Mouse (Mus musculus): ENCODE data around the gene Zfp768. TPM values are rescaled to one million over a fixed set of nuclear protein-coding genes. Genes with fewer than 3 reads are reported as not detected.
A peak's percentile ranks its signal among the peaks of the same experiment; 100 is the strongest.
"Not testable (repeated sequence)": the region's sequence is repeated elsewhere in the genome, so short reads cannot be mapped to it uniquely, and the experiment has no call there.

Gene Zfp768
- total and polyA plus RNA-seq, 2 experiments, result 7.7 to 28.0 TPM

DNA sequence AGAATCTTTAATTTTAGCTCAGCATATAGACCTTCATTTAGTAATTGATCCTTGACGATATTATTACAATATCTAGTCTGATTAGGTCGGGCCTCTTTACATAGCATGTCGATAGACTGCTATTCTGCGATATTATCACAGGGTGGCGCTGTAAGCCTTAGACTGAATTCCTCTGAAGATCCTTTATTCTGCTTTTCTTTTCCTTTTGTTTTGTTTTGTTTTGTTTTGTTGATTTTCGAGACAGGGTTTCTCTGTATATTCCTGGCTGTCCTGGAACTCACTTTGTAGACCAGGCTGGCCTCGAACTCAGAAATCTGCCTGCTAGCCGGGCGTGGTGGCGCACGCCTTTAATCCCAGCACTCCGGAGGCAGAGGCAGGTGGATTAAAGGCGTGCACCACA lies 17.0 kb upstream of the Zfp768 start:
- H3K4me3 ChIP-seq (ENCODE audit: insufficient read depth, low read depth, low read length), result peak overlapping the region; percentile 33; the same call in 1 of the 2 replicates
- not testable (repeated sequence) for H3K27ac ChIP-seq (replicated peaks; ENCODE audit: insufficient read depth, low read depth, low read length); H3K27me3 ChIP-seq (ENCODE audit: control insufficient read depth, insufficient read depth, low read length); H3K36me3 ChIP-seq (ENCODE audit: control insufficient read depth, insufficient read depth, low read length); H3K4me1 ChIP-seq (ENCODE audit: control insufficient read depth, insufficient read depth, low read length); H3K9ac ChIP-seq (ENCODE audit: low read depth, low read length); H3K79me2 ChIP-seq (ENCODE audit: control insufficient read depth, insufficient read depth, low read length)
- 17% methylated on average over 13 of the region's 13 CpGs for WGBS
- 0 out of 2 replicates have a peak, but pooled peaks have one; percentile 32 for TF ChIP-seq CTCF (IDR thresholded peaks at IDR 0.05; ENCODE audit: low read depth, low read length)
- peak; percentile 68 for DNase-seq (ENCODE audit: extremely low read depth, low read depth, low spot score)

DNA sequence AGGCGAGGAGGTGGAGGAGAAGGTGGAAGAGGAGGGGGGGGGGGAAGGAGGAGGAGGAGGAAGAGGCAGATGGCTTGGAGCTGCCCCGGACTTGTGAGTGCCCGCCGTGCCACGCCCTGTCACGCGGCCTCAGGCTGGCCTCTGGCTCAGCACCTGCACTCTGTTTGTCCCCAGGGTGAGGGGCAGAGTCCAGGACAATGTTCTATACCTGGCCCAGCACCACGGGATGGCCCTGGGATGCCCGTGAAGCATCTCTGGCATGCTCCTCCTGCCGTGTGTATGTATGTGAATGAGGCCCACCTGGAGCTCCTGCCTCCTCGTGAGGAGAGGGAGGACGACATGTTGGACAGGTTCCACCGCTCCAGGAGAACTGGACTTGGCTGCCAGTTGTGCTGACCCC lies 16.1 kb upstream of the Zfp768 start:
- 12% methylated on average over 13 of the region's 13 CpGs for WGBS
- Histone ChIP-seq H3K79me2 (ENCODE audit: control insufficient read depth, insufficient read depth, low read length) (no peaks in the 10 kb centered on the region), H3K4me3 (ENCODE audit: insufficient read depth, low read depth, low read length) (no peak overlapping the region), H3K9ac (ENCODE audit: low read depth, low read length) (no peak overlapping the region), H3K27me3 (ENCODE audit: control insufficient read depth, insufficient read depth, low read length) (no peaks in the 10 kb centered on the region), H3K4me1 (ENCODE audit: control insufficient read depth, insufficient read depth, low read length) (peaks cover 5% of the 10 kb centered on the region), H3K36me3 (ENCODE audit: control insufficient read depth, insufficient read depth, low read length) (no peaks in the 10 kb centered on the region), H3K27ac (replicated peaks; ENCODE audit: insufficient read depth, low read depth, low read length) (no peak overlapping the region)
- DNase-seq (ENCODE audit: extremely low read depth, low read depth, low spot score), result peak; percentile 88
- TF ChIP-seq CTCF (IDR thresholded peaks at IDR 0.05; ENCODE audit: low read depth, low read length) (no peak), POLR2A (IDR thresholded peaks at IDR 0.05; ENCODE audit: extremely low read depth, insufficient read depth, low read length) (no peak)

DNA sequence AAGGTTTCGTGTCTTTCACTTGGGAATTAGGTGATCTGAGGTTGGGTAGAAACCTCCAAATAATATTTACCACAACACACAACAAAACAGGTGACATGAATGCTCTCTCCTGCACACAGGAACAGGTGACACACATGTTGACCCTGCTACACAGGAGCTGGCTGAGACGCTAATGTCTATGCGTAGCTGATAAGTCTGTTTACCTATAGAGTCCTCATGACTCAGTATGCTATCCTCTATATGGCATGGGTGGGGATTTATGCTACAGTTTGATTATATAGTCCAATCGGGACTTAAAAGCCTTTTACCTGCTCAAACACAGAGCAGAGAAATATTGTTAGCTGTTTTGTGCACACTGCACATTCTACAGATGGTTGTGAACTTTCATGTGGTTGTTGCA lies 14.9 kb upstream of the Zfp768 start:
- no peaks in the 10 kb centered on the region for H3K36me3 ChIP-seq (ENCODE audit: control insufficient read depth, insufficient read depth, low read length)
- no peaks in the 10 kb centered on the region for H3K27me3 ChIP-seq (ENCODE audit: control insufficient read depth, insufficient read depth, low read length)
- H3K4me1 ChIP-seq (ENCODE audit: control insufficient read depth, insufficient read depth, low read length), result peaks cover 5% of the 10 kb centered on the region
- WGBS, result 69% methylated on average over 4 of the region's 4 CpGs
- TF ChIP-seq CTCF (IDR thresholded peaks at IDR 0.05; ENCODE audit: low read depth, low read length) (no peak), POLR2A (IDR thresholded peaks at IDR 0.05; ENCODE audit: extremely low read depth, insufficient read depth, low read length) (no peak)
- H3K27ac ChIP-seq (replicated peaks; ENCODE audit: insufficient read depth, low read depth, low read length), result no peak overlapping the region
- no peaks in the 10 kb centered on the region for H3K79me2 ChIP-seq (ENCODE audit: control insufficient read depth, insufficient read depth, low read length)
- H3K9ac ChIP-seq (ENCODE audit: low read depth, low read length), result no peak overlapping the region
- no peak overlapping the region for H3K4me3 ChIP-seq (ENCODE audit: insufficient read depth, low read depth, low read length)
- no peak for DNase-seq (ENCODE audit: extremely low read depth, low read depth, low spot score)

DNA sequence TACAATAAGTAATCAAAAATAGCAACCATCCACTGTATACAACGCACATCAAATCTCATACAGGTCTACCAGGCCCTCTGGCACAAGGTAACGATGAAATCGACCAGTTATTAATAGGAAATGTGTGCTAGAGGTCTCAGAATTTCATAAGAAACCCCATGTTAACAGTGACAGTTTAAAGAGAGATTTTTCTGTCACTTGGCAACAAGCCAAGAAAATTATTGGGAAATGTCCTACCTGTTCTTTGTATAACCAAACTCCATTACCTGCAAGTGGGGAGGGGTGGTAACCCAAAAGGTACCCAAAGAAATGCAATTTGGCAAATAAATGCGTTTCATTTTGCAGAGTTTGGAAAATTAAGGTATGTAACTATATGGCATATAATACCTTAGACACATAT lies 13.1 kb upstream of the Zfp768 start:
- no peak overlapping the region for H3K9ac ChIP-seq (ENCODE audit: low read depth, low read length)
- H3K36me3 ChIP-seq (ENCODE audit: control insufficient read depth, insufficient read depth, low read length), result no peaks in the 10 kb centered on the region
- no peak overlapping the region for H3K4me3 ChIP-seq (ENCODE audit: insufficient read depth, low read depth, low read length)
- peak; percentile 68 for DNase-seq (ENCODE audit: extremely low read depth, low read depth, low spot score)
- 17% methylated on average over 4 of the region's 4 CpGs for WGBS
- H3K79me2 ChIP-seq (ENCODE audit: control insufficient read depth, insufficient read depth, low read length), result no peaks in the 10 kb centered on the region
- no peak overlapping the region for H3K27ac ChIP-seq (replicated peaks; ENCODE audit: insufficient read depth, low read depth, low read length)
- peaks cover 5% of the 10 kb centered on the region for H3K4me1 ChIP-seq (ENCODE audit: control insufficient read depth, insufficient read depth, low read length)
- no peak for TF ChIP-seq CTCF (IDR thresholded peaks at IDR 0.05; ENCODE audit: low read depth, low read length)
- no peak for TF ChIP-seq POLR2A (IDR thresholded peaks at IDR 0.05; ENCODE audit: extremely low read depth, insufficient read depth, low read length)
- no peaks in the 10 kb centered on the region for H3K27me3 ChIP-seq (ENCODE audit: control insufficient read depth, insufficient read depth, low read length)

DNA sequence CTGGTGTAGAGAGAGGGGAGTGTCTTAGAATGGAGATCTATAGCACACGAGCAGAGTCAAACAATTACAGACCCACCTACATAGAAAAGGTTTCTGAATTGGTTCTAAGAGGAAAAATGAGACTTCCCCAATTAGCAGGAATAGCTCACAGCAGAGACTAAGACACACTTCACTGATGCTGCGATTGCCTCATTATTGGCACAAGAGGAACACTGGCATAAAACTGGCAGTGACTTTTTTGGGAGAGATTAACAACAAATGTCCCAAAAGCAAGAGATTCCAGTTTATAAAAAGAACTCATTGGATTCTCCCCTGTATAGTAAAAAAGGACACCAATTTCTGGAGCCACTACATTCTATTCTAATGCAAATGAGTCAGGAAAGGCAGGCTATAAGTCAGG lies 12.5 kb upstream of the Zfp768 start:
- H3K4me1 ChIP-seq (ENCODE audit: control insufficient read depth, insufficient read depth, low read length), result peaks cover 5% of the 10 kb centered on the region
- no peaks in the 10 kb centered on the region for H3K79me2 ChIP-seq (ENCODE audit: control insufficient read depth, insufficient read depth, low read length)
- H3K27me3 ChIP-seq (ENCODE audit: control insufficient read depth, insufficient read depth, low read length), result no peaks in the 10 kb centered on the region
- TF ChIP-seq POLR2A (IDR thresholded peaks at IDR 0.05; ENCODE audit: extremely low read depth, insufficient read depth, low read length), result no peak
- H3K36me3 ChIP-seq (ENCODE audit: control insufficient read depth, insufficient read depth, low read length), result no peaks in the 10 kb centered on the region
- DNase-seq (ENCODE audit: extremely low read depth, low read depth, low spot score), result peak; percentile 78
- no peak overlapping the region for H3K4me3 ChIP-seq (ENCODE audit: insufficient read depth, low read depth, low read length)
- WGBS, result 35% methylated on average over 2 of the region's 2 CpGs
- H3K9ac ChIP-seq (ENCODE audit: low read depth, low read length), result no peak overlapping the region
- H3K27ac ChIP-seq (replicated peaks; ENCODE audit: insufficient read depth, low read depth, low read length), result no peak overlapping the region

DNA sequence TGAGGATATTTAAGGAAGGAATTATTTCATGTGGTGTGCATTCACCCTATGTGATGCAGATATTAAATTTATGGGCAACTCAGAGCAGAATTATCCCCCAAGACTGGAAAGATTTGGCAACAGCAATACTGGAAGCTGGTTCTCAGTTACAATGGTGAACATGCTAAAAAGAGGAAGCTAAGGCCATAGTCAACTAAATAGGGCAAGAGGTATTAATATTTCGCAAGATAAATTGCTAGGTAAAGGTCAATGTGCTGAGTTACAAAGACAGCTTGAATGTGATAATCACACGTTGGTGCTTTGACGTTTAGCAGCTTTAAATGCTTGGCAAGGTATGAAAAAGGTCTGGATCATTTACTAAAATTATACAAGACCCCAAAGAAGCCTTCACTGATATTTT lies 10.4 kb upstream of the Zfp768 start:
- H3K9ac ChIP-seq (ENCODE audit: low read depth, low read length), result no peak overlapping the region
- no peak overlapping the region for H3K27ac ChIP-seq (replicated peaks; ENCODE audit: insufficient read depth, low read depth, low read length)
- TF ChIP-seq CTCF (IDR thresholded peaks at IDR 0.05; ENCODE audit: low read depth, low read length), result no peak
- TF ChIP-seq POLR2A (IDR thresholded peaks at IDR 0.05; ENCODE audit: extremely low read depth, insufficient read depth, low read length), result no peak
- peaks cover 2% of the 10 kb centered on the region; the same call in 1 of the 2 replicates for H3K4me1 ChIP-seq (ENCODE audit: control insufficient read depth, insufficient read depth, low read length)
- no peaks in the 10 kb centered on the region for H3K79me2 ChIP-seq (ENCODE audit: control insufficient read depth, insufficient read depth, low read length)
- H3K4me3 ChIP-seq (ENCODE audit: insufficient read depth, low read depth, low read length), result no peak overlapping the region
- DNase-seq (ENCODE audit: extremely low read depth, low read depth, low spot score), result peak; percentile 90
- no peaks in the 10 kb centered on the region for H3K36me3 ChIP-seq (ENCODE audit: control insufficient read depth, insufficient read depth, low read length)
- WGBS, result 11% methylated on average over 3 of the region's 3 CpGs
- H3K27me3 ChIP-seq (ENCODE audit: control insufficient read depth, insufficient read depth, low read length), result no peaks in the 10 kb centered on the region
